Mouse (Mus musculus): Measurements from ENCODE around the gene 1700020A23Rik.

- TF ChIP-seq CTCF (IDR thresholded peaks at IDR 0.05; ENCODE audit: low read depth, low read length) (peak; percentile 95), POLR2A (IDR thresholded peaks at IDR 0.05; ENCODE audit: insufficient read depth, low read length) (no peak)
These were observed 6.8 kb downstream of the 1700020A23Rik start for GRCm38 (mm10) chr2:130411558-130412495.
